Mouse (Mus musculus) heart, embryonic 10.5 days (tissue): ENCODE results near the gene Gcgr. TPM values are rescaled to one million over a fixed set of nuclear protein-coding genes. Genes with fewer than 3 reads are reported as not detected.
A peak's percentile ranks its signal among the peaks of the same experiment; 100 is the strongest.
"Not testable (repeated sequence)": the region's sequence is repeated elsewhere in the genome, so short reads cannot be mapped to it uniquely, and the experiment has no call there.

Source experiments
- DNase-seq: peaks from one replicate; pipeline ENCODE4 v3.0.0-alpha.2; 2017; ENCODE audit warnings: low spot score
- H3K27ac ChIP-seq: fragments of 300-500 bp; sonication (generic); 2 replicates; pipeline ENCODE4 v1.5.1; 2016; ENCODE audit warnings: mild to moderate bottlenecking
- H3K27me3 ChIP-seq: fragments of 300-500 bp; sonication (generic); 2 replicates; pipeline ENCODE4 v1.6.1; 2016; ENCODE audit warnings: mild to moderate bottlenecking; ENCODE audit not compliant: poor library complexity, insufficient read depth, severe bottlenecking
- H3K36me3 ChIP-seq: fragments of 300-500 bp; sonication (generic); 2 replicates; pipeline ENCODE4 v1.6.1; 2016; ENCODE audit warnings: mild to moderate bottlenecking, moderate library complexity
- H3K4me1 ChIP-seq: fragments of 300-500 bp; sonication (generic); 2 replicates; pipeline ENCODE4 v1.6.1; 2016; ENCODE audit warnings: mild to moderate bottlenecking
- H3K4me3 ChIP-seq: fragments of 300-500 bp; sonication (generic); 2 replicates; pipeline ENCODE4 v1.5.1; 2016; ENCODE audit warnings: mild to moderate bottlenecking, moderate library complexity
- H3K9me3 ChIP-seq: fragments of 300-500 bp; sonication (generic); 2 replicates; pipeline ENCODE4 v1.6.1; 2016; ENCODE audit warnings: mild to moderate bottlenecking, moderate library complexity
- WGBS: fragments of 180-500 bp; shearing (Covaris S2); methylation state at CpG from one replicate; pipeline ENCODE4 v1.1.7; 2016; 5-methylcytosine and 5-hydroxymethylcytosine counted together
- polyA plus RNA-seq: library from polyadenylated mRNA; unstranded; fragments of >200 nt; fragmentation: Nextera tagmentation; extraction: Ambion mirVana; gene quantifications from 2 replicates; pipeline ENCODE4 v1.2.1, GENCODE M21; 2016

The Gcgr gene
- polyA plus RNA-seq, 1 experiment from 2014 or later: 2.2 TPM

GRCm38 (mm10) chr11:120510375-120511030 lies 20.0 kb upstream of the Gcgr start:
- peak overlapping the region; percentile 85 for H3K27ac ChIP-seq
- H3K27me3 ChIP-seq: no peaks in the 10 kb centered on the region
- H3K4me3 ChIP-seq: peak overlapping the region; percentile 52
- no peak for DNase-seq
- peaks cover 18% of the 10 kb centered on the region for H3K4me1 ChIP-seq
- 6% methylated on average over 16 of the region's 16 CpGs for WGBS
- H3K9me3 ChIP-seq: no peaks in the 10 kb centered on the region
- H3K36me3 ChIP-seq: no peaks in the 10 kb centered on the region

- Histone ChIP-seq H3K36me3 (no peaks in the 10 kb centered on the region), H3K27me3 (0 out of 2 replicates have a peak, but pooled peaks cover 6% of the 10 kb centered on the region), H3K4me3 (no peak overlapping the region), H3K9me3 (no peaks in the 10 kb centered on the region), H3K4me1 (peaks cover 19% of the 10 kb centered on the region), H3K27ac (no peak overlapping the region)
- WGBS: 52% methylated on average over 6 of the region's 6 CpGs
- DNase-seq: no peak
Observed at GRCm38 (mm10) chr11:120512790-120513453, 17.6 kb upstream of the Gcgr start.

GRCm38 (mm10) chr11:120514262-120514661 lies 16.2 kb upstream of the Gcgr start:
- H3K36me3 ChIP-seq, H3K27me3 ChIP-seq, DNase-seq, H3K4me3 ChIP-seq, H3K27ac ChIP-seq, H3K9me3 ChIP-seq: not testable (repeated sequence)
- H3K4me1 ChIP-seq: peaks cover 24% of the 10 kb centered on the region
- WGBS: 95% methylated on average over 2 of the region's 2 CpGs

- Histone ChIP-seq H3K36me3 (no peaks in the 10 kb centered on the region), H3K9me3 (no peaks in the 10 kb centered on the region), H3K4me3 (no peak overlapping the region), H3K27me3 (0 out of 2 replicates have a peak, but pooled peaks cover 6% of the 10 kb centered on the region), H3K27ac (peak overlapping the region; percentile 4; the same call in 1 of the 2 replicates), H3K4me1 (peaks cover 24% of the 10 kb centered on the region)
- 19% methylated on average over 17 of the region's 17 CpGs for WGBS
- peak; percentile 93 for DNase-seq
Observed at GRCm38 (mm10) chr11:120515611-120516010, 14.9 kb upstream of the Gcgr start.

GRCm38 (mm10) chr11:120517147-120517546 lies 13.4 kb upstream of the Gcgr start:
- Histone ChIP-seq H3K36me3 (no peaks in the 10 kb centered on the region), H3K9me3 (no peaks in the 10 kb centered on the region), H3K4me3 (no peak overlapping the region), H3K27ac (no peak overlapping the region), H3K4me1 (peaks cover 27% of the 10 kb centered on the region), H3K27me3 (0 out of 2 replicates have a peak, but pooled peaks cover 6% of the 10 kb centered on the region)
- WGBS: 80% methylated on average over 4 of the region's 4 CpGs
- DNase-seq: no peak

GRCm38 (mm10) chr11:120518027-120518426 lies 12.5 kb upstream of the Gcgr start:
- no peaks in the 10 kb centered on the region for H3K36me3 ChIP-seq
- H3K4me3 ChIP-seq: no peak overlapping the region
- WGBS: 62% methylated on average over 6 of the region's 6 CpGs
- no peaks in the 10 kb centered on the region for H3K9me3 ChIP-seq
- DNase-seq: no peak
- H3K4me1 ChIP-seq: peaks cover 27% of the 10 kb centered on the region
- no peak overlapping the region for H3K27ac ChIP-seq
- 0 out of 2 replicates have a peak, but pooled peaks cover 6% of the 10 kb centered on the region for H3K27me3 ChIP-seq

GRCm38 (mm10) chr11:120518558-120518957 lies 11.9 kb upstream of the Gcgr start:
- Histone ChIP-seq H3K27ac (no peak overlapping the region), H3K4me3 (no peak overlapping the region), H3K36me3 (no peaks in the 10 kb centered on the region), H3K4me1 (peaks cover 27% of the 10 kb centered on the region), H3K9me3 (no peaks in the 10 kb centered on the region), H3K27me3 (0 out of 2 replicates have a peak, but pooled peaks cover 6% of the 10 kb centered on the region)
- no peak for DNase-seq
- 67% methylated on average over 6 of the region's 6 CpGs for WGBS

- Histone ChIP-seq H3K27ac (peak overlapping the region; percentile 70; the same call in 1 of the 2 replicates), H3K4me3 (no peak overlapping the region; the same call in 1 of the 2 replicates), H3K4me1 (peaks cover 27% of the 10 kb centered on the region), H3K9me3 (no peaks in the 10 kb centered on the region), H3K27me3 (0 out of 2 replicates have a peak, but pooled peaks cover 6% of the 10 kb centered on the region), H3K36me3 (no peaks in the 10 kb centered on the region)
- no peak for DNase-seq
- WGBS: 42% methylated on average over 9 of the region's 9 CpGs
Observed at GRCm38 (mm10) chr11:120519738-120520137, 10.8 kb upstream of the Gcgr start.

GRCm38 (mm10) chr11:120520498-120520897 lies 10.0 kb upstream of the Gcgr start:
- Histone ChIP-seq H3K9me3 (no peaks in the 10 kb centered on the region), H3K27ac (peak overlapping the region; percentile 70; the same call in 1 of the 2 replicates), H3K4me3 (no peak overlapping the region), H3K4me1 (peaks cover 25% of the 10 kb centered on the region), H3K27me3 (0 out of 2 replicates have a peak, but pooled peaks cover 6% of the 10 kb centered on the region), H3K36me3 (no peaks in the 10 kb centered on the region)
- WGBS: 69% methylated on average over 9 of the region's 9 CpGs
- no peak for DNase-seq

GRCm38 (mm10) chr11:120520967-120521540 lies 9.4 kb upstream of the Gcgr start:
- WGBS: 74% methylated on average over 5 of the region's 5 CpGs
- DNase-seq: no peak
- peak overlapping the region; percentile 70; the same call in 1 of the 2 replicates for H3K27ac ChIP-seq
- no peaks in the 10 kb centered on the region for H3K9me3 ChIP-seq
- no peaks in the 10 kb centered on the region for H3K36me3 ChIP-seq
- no peak overlapping the region for H3K4me3 ChIP-seq
- H3K4me1 ChIP-seq: peaks cover 22% of the 10 kb centered on the region
- H3K27me3 ChIP-seq: 0 out of 2 replicates have a peak, but pooled peaks cover 2% of the 10 kb centered on the region

GRCm38 (mm10) chr11:120522581-120522980 lies 7.9 kb upstream of the Gcgr start:
- Histone ChIP-seq H3K4me3 (no peak overlapping the region), H3K4me1 (peaks cover 22% of the 10 kb centered on the region), H3K27ac (no peak overlapping the region), H3K9me3 (no peaks in the 10 kb centered on the region), H3K36me3 (no peaks in the 10 kb centered on the region), H3K27me3 (peaks cover 4% of the 10 kb centered on the region; the same call in 1 of the 2 replicates)
- DNase-seq: no peak
- 83% methylated on average over 8 of the region's 8 CpGs for WGBS

GRCm38 (mm10) chr11:120525959-120526358 lies 4.5 kb upstream of the Gcgr start:
- no peak overlapping the region for H3K27ac ChIP-seq
- H3K9me3 ChIP-seq: no peaks in the 10 kb centered on the region
- peaks cover 14% of the 10 kb centered on the region for H3K4me1 ChIP-seq
- 70% methylated on average over 2 of the region's 2 CpGs for WGBS
- peaks cover 37% of the 10 kb centered on the region for H3K27me3 ChIP-seq
- DNase-seq: no peak
- no peak overlapping the region for H3K4me3 ChIP-seq
- H3K36me3 ChIP-seq: no peaks in the 10 kb centered on the region
